Mouse (Mus musculus): Measurements from ENCODE around the gene Hoxb5.

Hoxb5 gene

DNA sequence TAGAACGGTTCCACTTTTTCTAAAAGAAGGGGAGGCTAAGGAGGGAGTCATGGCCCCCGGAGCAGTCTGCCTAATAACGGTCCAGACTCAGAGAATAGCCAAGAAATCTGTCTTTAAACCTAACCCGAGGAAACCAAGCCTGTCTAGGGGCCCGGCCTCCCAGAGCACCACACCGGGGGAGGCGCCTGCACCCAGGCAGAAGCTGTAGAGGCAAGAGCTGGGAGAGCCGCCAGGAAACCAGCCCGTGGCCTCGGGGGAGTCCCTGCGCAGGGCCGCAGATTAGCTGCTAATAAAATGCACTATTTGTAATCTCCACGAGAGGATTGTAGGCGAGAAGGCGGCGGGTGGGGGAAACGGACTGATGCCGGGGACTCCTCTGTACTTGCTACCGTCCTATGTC is 33.3 kb upstream of the Hoxb5 start:
- in situ Hi-C loops (cut with MboI; ENCODE audit: low pct_unique_long_range_greater_than_20kb in 1 of 2, low sequenced_read_pairs in 2 of 2, unreplicated experiment in 1 of 2) = no loop called here

DNA sequence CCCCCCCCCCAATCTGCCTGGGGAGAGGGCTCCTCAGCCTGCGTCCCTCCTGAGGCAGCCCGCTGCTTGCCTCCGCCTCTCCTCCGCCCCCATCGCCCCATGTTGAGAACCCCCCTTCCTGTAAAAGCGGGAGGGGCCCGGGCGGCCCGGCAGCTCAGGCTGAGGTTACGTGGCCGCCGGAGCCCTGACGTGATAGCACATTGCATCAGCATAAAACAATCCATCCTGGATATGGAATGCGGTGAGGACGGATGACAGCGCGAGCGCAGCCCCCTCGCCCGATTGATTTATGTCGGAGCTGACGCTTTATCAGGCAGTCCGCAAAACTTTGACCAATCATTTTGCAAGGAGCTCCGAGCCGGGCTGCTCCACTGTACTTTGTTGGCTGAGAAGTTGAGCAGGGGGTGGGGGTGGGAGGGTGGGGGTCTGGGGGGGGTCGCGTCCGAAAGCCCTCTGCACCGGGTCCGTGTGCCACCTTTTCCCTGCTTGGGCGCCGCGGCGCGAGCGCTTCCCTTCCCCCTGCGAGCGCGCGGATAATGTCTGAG is 32.1 kb upstream of the Hoxb5 start, which contains the start of gene Hoxb9:
TSS of gene Hoxb9 (plus strand) at position 462 of the 545 bp plus-strand sequence.
- in situ Hi-C loops (cut with MboI; ENCODE audit: low pct_unique_long_range_greater_than_20kb in 1 of 2, low sequenced_read_pairs in 2 of 2, unreplicated experiment in 1 of 2) = no loop called here

DNA sequence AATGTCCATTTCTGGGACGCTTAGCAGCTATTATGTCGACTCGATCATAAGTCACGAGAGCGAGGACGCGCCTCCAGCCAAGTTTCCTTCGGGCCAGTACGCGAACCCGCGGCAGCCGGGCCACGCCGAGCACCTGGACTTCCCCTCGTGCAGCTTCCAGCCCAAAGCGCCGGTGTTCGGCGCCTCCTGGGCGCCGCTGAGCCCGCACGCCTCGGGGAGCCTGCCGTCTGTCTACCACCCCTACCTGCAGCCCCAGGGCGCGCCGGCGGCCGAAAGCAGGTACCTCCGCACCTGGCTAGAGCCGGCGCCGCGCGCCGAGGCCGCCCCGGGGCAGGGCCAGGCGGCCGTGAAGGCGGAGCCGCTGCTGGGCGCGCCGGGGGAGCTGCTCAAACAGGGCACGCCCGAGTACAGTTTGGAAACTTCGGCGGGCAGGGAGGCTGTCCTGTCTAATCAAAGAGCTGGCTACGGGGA is 31.6 kb upstream of the Hoxb5 start:
- in situ Hi-C loops (cut with MboI; ENCODE audit: low pct_unique_long_range_greater_than_20kb in 1 of 2, low sequenced_read_pairs in 2 of 2, unreplicated experiment in 1 of 2) = no loop called here

DNA sequence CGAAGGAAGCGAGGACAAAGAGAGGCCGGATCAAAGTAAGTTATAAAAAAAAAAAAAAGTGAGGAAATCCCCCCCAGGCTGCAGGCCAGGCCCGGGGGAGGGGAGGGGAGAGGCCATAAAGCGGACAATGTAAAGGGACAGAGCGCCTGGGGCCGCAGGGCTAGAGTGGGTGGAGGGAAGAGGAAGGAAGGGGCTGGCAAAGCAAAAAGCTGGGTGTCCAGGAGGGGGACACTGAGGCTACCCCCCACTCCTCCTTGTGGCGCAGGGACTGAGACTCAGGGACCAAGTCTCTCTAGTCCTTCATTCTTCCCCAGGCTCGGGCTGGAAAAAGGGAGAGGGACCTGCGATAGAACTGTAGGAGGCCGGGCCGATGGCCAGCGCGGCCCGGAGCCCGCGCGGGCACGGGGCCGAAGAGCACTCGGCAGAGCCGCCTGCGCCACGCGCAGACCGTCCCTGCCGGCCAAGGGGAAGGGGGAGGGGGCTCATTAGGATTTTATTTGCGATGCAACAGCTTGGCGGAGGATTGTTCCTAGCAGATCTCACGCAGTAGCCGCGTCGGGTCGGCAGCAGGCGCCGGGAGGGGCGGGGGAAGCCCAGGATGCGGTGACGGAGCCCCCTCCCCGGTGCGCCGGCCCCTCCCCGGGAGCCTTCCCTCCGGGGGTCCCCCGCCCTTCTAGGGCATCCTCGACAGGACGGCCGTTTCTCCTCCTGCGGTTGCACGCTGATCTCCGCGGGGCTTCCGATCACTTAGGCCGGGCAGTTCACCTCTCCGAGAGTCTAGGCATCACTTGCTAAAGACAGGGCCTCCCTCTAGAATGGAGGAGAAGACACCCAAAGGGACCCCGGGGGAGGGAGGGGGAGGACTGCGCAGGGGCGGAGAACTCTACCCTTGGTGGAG is 30.9 kb upstream of the Hoxb5 start:
- in situ Hi-C loops (cut with MboI; ENCODE audit: low pct_unique_long_range_greater_than_20kb in 1 of 2, low sequenced_read_pairs in 2 of 2, unreplicated experiment in 1 of 2) = no loop called here

DNA sequence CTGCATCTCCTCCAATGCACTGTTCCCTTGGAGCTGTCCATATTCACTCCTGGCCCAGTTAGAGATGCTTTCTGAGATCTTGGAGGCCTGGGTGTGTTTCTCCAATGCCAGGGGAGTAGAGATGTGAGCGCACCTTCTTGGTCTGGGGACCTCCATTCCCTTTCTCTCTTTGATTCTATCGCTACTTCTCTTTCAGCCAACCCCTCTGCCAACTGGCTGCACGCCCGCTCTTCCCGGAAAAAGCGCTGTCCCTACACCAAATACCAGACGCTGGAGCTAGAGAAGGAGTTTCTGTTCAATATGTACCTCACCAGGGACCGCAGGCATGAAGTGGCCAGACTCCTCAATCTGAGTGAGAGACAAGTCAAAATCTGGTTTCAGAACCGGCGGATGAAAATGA is 28.7 kb upstream of the Hoxb5 start:
- in situ Hi-C loops (cut with MboI; ENCODE audit: low pct_unique_long_range_greater_than_20kb in 1 of 2, low sequenced_read_pairs in 2 of 2, unreplicated experiment in 1 of 2) = no loop called here

DNA sequence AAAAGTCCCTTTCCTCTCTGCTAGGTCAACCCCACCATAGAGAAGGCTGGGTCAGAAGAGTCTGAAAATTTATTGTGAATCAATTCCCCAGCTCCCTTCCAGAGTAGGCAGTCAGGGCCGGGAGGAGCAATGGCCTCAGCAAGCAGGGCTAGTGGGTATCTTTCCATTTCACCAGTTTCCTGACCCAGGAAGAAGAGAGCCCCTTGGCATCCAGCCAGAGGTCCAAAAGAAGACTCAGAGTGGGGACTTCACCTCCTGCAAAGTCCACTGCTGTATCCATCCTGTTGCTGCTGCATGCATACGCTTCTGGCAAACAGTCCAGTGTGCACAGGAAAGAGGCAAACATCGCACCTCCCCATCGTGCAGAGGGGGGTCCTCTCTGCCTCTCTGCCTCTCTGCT is 27.2 kb upstream of the Hoxb5 start:
- in situ Hi-C loops (cut with MboI; ENCODE audit: low pct_unique_long_range_greater_than_20kb in 1 of 2, low sequenced_read_pairs in 2 of 2, unreplicated experiment in 1 of 2) = no loop called here

DNA sequence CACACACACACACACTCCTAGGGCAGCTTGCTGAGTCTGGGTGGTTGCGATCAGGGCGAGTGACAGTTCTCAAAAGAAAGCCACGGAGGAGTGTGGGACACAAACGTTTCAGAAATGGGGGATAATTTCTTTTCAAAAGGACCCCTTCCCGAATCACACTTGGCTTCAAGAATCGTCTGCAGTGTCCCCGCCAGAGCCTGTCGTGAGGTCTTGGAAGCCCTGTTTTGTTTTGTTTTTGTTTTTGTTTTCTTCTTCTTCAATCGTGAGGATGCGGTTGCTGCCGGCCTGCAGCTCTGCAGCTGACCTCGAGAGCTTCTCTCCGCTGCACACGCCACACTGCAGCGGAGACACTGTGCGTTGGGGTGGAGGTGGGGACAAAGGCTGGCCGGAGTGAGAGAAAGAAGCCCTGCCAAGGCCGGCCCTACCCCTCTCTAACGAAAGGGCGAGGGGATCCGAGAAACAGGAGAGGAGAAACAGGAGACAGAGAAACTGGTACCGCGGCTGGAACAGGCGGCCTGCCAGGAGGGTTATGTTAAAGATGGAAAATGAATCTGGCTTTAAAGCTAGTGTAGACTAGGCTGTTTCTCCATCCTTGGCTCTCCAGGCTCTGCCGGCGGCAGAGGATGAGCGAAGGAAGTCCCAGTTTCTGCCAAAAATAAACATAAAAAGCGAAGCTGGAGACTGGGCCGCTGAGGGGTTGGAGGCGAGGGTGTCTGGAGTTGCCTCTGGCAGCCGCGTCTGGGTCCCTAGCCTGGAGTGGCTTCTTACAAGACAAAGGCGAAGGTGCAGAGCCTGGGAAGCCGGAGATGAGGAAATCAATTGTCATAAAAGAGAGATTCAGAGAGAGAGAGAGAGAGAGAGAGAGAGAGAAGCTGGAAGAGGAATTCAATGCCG is 25.7 kb upstream of the Hoxb5 start:
- in situ Hi-C loops (cut with MboI; ENCODE audit: low pct_unique_long_range_greater_than_20kb in 1 of 2, low sequenced_read_pairs in 2 of 2, unreplicated experiment in 1 of 2) = no loop called here

DNA sequence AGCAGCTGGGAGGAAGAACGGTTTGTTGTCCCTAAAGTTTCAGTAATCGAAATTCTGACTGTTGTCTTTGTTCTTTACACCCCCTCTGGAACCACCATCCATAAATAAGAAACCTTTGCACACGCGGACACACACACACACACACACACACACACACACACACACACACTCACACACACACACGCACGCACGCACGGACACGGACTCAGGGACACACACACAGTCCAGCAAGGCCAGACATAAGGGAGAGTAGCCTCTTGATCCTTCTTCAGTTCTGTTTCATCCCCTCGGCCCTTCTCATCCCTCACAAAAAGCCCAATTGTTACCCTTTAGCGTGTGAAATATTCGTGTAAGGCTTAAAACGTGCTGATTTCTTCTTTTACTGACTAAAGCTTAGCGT is 24.8 kb upstream of the Hoxb5 start:
- in situ Hi-C loops (cut with MboI; ENCODE audit: low pct_unique_long_range_greater_than_20kb in 1 of 2, low sequenced_read_pairs in 2 of 2, unreplicated experiment in 1 of 2) = no loop called here

DNA sequence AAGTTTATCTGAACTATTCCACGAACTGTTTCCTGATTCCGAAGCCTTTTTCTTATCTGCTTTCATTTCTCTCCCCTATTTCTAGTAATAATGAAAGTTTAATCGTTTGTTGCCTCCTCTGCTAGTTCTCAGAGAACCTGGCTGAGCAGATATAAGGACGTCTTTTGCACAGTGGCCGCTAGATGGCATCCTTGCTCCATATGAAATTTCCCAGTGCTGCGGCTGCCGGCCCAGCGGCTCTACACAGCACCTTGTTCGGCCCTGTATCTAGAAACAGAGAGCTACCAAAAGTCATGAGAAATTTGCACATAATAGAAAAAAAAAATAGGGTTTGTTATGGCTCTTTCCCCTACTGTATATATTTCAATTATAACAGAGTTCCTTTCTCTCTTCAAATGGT is 24.4 kb upstream of the Hoxb5 start:
- in situ Hi-C loops (cut with MboI; ENCODE audit: low pct_unique_long_range_greater_than_20kb in 1 of 2, low sequenced_read_pairs in 2 of 2, unreplicated experiment in 1 of 2) = no loop called here

DNA sequence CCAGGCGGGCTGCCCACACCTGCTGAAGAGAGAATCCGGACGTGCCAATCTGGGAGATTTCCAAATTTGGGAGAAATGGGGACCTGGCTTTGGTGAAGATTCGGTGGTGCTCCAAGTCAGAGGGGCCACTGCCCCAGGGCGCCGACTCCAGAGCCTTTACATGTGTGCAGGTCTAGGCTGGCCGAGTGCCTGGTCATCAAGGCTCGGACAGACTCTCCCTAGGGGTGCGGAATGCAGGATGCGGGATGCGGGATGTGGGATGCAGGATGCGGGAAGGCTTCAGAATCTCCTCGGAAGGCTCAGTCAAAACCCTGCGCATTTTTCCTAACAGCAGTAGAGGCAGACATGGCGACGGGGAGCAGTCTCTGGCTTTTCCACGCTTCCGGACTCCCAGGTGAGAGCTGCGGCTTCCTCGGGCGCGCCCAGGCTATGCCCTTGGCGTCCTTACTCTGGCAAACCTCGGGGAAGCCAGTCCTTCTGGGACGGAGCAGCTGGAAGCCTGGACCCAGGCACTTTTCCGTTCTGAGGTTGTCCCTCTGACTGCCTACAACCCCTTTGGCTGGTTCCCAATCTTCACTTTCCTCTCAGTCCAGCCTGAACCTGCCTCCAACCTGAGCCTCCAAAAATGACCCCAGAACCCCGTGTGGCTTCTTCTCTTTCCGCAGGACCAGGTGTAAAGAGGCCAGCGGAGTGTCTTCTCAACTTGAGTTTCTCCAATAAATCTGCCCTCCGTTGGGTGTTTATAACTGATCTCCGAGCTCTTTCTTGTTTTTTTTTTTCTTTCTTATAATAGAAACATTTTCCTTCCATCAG is 23.5 kb upstream of the Hoxb5 start:
- in situ Hi-C loops (cut with MboI; ENCODE audit: low pct_unique_long_range_greater_than_20kb in 1 of 2, low sequenced_read_pairs in 2 of 2, unreplicated experiment in 1 of 2) = no loop called here

DNA sequence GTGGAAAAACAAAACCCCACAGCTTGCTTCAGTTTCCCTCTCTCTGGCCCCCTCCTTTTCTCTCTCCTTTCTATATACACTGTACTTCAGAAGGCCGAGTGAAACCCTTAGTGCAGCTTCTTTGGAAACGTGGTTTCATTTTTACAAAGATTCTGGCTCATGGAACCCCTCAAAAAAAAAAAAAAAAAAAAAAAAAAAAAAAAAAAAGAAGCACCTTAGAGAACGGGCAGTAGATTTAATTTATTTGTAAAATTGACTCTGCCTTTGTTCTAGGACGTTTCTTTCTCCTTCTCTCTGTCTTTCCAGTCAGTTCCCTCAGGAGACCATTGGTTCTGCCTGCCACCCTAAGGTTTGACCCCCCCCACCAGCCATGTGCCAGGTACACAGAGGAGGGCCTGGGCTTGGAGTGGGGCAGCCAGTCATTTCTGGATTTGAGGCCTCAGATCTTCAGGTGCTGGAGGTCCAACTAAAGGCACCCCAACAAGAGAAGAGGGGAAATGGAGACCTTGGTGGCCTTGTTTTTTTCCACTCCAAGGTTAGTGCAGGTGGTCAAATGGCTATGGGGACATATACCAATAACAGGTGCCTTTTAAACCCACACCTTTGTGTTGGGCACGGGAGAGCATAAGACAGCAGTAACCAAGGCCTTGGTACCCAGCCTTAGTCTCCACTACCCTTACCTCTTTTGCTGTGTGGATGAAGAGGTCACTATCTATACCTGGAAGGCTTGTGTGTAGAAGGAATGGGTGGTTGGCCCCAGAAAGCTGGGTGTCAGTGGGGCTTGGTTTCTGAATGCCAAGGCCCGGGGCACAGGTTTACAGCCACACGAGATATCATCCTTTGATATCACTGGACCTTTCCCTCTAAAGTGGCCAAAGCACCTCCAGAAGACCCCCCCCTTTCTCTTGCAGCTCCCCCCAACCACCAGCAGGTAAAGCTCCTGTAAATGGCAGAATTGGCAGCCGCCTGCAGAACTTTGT is 22.4 kb upstream of the Hoxb5 start:
- in situ Hi-C loops (cut with MboI; ENCODE audit: low pct_unique_long_range_greater_than_20kb in 1 of 2, low sequenced_read_pairs in 2 of 2, unreplicated experiment in 1 of 2) = no loop called here

DNA sequence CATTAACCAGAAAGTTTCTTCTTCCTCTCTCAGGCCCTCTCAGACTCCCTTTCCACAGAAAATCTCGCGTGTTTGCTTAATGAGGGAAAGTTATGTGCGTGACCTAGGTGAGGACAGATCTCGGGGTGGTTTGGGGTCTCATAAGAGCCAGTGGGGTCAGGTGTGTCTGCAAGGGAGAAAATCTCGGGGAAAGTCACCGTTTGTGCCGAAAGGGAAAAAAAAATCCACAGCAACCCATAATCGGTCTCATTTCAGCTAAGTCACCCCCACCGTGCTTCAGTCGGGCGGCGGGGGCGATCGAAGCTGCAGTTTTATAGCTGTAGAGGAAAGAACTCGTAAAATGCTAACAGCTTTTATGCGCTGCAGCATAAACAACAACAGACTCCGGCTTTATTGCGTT is 21.7 kb upstream of the Hoxb5 start:
- in situ Hi-C loops (cut with MboI; ENCODE audit: low pct_unique_long_range_greater_than_20kb in 1 of 2, low sequenced_read_pairs in 2 of 2, unreplicated experiment in 1 of 2) = no loop called here

DNA sequence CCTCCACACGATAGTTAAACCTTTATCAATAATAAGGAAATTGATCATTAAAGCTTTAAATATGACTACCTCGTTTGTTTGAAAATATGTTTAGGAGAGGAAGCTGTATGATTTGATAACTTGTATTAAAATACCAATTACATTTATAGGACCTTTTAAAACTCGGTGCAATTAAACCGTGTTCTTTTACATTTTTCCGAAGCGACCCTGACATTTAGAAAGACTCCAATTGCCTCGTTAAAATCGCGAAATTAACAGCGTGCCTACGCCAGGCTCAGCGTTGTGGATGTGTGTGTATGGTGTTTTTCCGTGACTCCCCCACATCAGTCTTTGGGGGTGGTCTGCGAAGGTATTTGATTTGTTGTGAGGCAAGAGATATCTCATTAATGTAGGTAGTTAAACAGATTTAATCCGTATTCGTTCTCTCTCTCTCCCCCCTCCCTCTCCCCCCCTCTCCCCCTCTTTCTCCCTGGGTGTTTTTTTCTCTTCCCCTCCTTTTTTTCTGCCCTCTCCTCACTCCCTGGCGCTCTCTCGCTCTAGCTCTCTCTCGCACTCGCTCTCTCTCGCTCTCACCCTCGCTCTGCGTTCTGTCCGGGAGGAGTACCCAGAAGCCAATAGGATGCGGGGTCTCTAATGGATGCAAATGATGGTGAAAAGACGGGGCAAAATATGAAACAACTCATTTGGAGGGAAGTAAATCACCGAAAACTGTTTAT is 21.1 kb upstream of the Hoxb5 start, which contains the start of gene Hoxb8:
TSS of gene Hoxb8 (plus strand) at position 51 of the 716 bp plus-strand sequence.
- in situ Hi-C loops (cut with MboI; ENCODE audit: low pct_unique_long_range_greater_than_20kb in 1 of 2, low sequenced_read_pairs in 2 of 2, unreplicated experiment in 1 of 2) = no loop called here

DNA sequence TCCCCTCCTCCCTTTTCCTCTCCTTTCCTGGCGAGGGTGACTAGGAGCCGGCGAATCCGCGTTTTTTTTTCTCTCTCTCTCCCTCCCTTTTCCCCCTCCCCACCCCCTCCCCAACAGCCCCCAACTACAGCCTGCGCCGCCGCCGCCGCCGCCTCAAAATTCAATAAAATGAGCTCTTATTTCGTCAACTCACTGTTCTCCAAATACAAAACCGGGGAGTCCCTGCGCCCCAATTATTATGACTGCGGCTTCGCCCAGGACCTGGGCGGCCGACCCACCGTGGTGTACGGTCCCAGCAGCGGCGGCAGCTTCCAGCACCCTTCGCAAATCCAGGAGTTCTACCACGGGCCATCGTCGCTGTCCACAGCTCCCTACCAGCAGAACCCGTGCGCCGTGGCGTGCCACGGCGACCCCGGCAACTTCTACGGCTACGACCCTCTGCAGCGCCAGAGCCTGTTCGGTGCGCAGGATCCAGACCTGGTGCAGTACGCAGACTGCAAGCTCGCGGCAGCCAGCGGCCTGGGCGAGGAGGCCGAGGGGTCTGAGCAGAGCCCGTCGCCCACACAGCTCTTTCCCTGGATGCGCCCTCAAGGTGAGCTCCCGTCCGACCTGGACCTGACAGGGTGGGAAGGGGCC is 20.2 kb upstream of the Hoxb5 start:
- in situ Hi-C loops (cut with MboI; ENCODE audit: low pct_unique_long_range_greater_than_20kb in 1 of 2, low sequenced_read_pairs in 2 of 2, unreplicated experiment in 1 of 2) = no loop called here

DNA sequence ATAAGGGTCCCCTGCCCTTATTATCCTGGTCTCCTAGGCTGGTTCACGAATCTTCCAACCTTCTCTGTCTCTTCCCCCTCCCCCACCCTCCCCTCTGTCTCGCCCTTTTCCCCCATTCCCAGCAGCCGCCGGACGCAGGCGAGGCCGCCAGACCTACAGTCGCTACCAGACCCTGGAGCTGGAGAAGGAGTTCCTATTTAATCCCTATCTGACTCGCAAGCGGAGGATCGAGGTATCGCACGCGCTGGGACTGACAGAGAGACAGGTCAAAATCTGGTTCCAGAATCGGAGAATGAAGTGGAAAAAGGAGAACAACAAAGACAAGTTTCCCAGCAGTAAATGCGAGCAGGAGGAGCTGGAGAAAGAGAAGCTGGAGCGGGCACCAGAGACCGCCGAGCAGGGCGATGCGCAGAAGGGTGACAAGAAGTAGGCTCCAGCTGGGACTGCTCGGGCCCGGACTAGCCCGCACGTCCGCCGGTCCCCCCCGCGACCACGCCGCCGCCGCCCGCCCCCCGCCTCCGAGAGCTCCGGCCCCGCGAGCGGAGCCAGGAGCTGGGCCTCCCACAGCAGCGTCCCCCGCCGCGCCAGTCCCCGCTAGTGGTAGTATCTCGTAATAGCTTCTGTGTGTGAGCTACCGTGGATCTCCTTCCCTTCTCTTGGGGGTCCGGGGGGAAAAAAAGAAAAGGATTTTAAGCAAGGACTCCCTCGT is 18.9 kb upstream of the Hoxb5 start:
- in situ Hi-C loops (cut with MboI; ENCODE audit: low pct_unique_long_range_greater_than_20kb in 1 of 2, low sequenced_read_pairs in 2 of 2, unreplicated experiment in 1 of 2) = no loop called here

Measured in mouse embryonic stem cell (cell line).